Mouse (Mus musculus) CD4-positive helper T cell, adult 2 months (primary cell): Measurements from ENCODE around the gene Mpl.

Source experiments
- DNase-seq: peaks from one replicate; pipeline ENCODE4 v3.0.0-alpha.2; 2012; ENCODE audit warnings: low read depth, missing footprints, low spot score

Gene Mpl

DNA sequence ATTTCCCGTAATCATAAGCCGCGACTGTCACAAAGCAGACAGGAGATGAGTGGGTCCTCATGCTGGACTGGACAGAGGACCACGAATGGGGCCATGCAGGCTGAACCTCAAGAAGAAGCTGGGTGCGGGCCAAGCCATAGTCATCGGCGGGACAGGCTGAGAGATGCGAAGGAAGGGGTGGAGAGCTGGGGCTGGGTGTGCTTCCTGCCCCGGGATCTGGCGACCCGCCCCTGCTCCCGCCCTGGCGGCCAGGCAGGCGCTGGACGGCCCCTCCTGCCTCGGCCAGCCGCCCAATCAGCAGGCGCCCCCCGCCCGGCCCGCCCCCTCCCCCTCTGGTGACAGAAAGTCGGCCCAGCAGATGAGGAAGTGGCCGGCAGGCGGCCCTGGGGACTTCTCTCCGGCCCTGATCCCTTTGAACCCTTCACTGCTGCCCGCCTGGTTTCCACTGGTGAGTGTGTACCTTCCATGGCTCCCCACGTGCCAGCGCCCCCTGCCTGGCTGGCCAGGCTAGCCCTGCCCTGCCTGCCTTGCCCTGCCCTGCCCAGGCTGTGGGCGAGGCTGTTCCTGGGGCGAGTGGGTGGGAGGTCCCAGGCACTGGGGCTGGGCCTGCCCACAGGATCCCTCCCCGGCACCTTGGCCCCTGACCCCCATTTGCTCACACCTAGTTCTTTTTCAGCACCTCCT lies 29.4 kb downstream of the Mpl start, which contains the start of gene Elovl1:
TSS of gene Elovl1 (plus strand) at position 326 of the 684 bp plus-strand sequence.
- peak; percentile 90 for DNase-seq

DNA sequence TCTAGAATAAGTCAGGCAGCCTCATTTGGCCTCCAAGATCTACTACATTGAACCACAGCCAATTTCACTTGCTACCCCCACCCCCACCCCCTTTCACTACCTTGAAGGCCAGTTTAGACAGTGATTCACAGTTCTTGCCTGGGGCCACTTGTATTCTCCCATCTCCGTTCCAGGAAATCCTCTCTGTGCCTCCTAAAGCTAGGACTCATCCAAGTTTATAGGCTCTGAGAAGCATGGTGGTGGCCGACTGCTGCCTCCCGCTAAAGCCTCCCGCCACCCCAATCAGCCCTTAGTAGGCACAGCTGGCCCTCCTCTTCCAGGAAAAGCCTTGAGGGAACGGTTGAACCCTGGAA lies 29.9 kb downstream of the Mpl start:
- no peak for DNase-seq

DNA sequence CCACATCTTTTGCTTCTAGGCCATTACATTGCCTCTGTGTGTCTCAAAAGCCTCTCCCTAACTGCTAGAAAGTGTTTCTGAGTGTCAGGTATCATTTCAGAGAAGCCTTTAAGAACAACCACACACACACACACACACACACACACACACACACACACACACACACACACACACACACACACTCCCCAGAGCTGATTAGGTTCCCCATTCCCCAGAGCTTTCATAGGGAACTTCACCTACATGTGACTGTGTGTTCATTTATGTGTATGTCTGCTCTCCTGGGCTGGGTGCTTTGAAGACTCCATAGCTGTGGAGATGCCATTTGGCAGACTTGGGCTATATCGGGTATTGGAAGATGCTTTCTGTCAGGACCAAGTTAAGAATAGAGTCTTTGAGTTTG lies 31.9 kb downstream of the Mpl start:
- DNase-seq, result no peak

DNA sequence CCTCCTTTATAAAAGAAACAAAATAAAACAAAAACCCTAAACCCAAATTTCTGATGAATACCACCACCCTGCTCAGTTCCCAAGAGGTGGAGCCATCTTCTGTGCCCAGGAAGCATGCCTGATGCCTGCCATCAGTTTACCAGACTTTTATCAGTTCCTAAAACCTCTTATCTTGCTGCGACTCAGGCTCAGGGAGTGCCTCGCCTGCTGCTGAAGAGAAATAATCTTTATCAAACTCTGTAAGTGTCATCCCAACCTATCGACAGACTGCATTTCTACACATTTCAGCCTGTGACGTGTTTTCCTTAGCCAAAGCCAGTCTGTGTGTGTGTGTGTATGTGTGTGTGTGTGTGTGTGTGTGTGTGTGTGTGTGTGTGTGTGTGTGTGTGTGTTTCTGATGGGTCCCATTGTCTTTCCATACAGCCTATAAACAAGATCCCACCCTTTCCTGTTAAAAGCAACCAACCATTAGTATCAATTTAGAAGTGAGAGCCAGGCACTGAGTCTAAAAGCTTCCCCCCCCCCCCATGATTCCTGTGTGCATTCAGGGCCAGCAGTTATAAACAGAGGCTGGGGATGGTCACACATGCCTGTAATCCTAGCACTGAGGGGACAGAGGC lies 32.7 kb downstream of the Mpl start:
- no peak for DNase-seq

DNA sequence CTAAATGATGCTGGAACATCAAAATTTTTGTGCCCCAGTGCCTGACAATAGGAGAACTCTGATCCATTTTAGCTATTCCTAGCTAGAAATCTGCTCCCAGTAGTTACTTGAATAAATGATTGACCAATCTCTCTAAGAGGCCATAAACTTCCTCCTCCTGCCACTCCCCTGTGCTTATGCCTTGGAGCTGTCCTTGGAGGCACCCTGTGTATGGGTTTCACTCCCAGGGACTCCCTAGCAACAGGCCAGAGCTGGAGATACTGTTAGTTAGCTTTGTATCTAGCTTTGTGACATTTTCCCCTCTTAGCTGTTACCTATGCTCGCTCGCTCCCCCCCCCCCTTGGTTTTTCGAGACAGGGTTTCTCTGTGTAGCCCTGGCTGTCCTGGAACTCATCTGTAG lies 35.9 kb downstream of the Mpl start:
- DNase-seq, result no peak

DNA sequence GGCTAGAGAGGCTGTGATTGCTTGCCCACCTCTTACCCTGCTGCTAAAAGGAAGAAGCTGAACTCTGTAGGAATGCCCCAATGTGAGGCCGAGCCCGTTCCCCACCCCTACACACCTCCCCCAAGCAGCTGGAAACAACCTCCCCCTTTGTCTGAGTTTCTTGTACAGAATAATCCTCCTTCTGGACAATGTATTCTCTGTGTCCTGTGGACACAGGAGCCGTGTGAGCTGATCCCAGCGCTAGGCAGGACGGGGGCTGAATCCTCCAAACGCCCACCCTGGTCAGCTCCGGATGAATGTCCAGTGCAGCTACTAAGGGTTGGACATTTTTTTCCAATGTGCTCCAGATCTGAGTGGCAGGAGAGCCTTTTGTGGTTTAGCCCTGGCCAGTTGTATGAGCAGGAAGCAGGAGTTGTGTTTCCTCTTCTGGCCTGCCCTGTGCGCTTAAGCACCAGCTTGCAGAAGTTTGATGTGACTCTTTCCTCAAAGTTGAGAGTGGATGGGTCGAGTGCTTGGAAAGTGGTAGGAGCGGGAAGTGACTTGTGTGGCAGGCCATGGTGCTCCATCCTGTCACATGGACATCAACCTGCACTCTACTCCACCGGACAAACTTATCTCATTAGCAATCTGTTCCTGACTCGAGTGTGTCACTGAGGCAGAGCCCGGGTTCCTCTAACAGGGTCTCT lies 40.1 kb downstream of the Mpl start:
- no peak for DNase-seq

DNA sequence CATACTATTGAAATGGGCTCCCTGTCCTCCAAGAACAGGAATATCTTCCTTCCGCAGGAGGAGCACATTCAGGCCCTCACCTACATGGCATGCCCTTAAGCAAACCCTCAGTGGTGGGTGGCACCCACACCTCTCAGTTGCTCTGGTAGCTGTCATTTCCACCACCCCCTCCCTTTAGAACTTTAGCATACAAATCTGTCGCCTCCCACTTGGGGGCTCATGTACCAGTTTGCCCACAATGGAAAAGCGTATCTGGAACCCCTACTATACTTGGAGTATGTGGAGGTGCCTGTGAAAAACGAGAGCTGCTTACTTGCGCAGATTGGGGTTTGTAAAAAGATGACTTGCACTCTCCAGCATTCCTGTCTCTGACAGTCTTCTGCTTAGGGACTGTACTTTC lies 41.0 kb downstream of the Mpl start:
- DNase-seq, result no peak

DNA sequence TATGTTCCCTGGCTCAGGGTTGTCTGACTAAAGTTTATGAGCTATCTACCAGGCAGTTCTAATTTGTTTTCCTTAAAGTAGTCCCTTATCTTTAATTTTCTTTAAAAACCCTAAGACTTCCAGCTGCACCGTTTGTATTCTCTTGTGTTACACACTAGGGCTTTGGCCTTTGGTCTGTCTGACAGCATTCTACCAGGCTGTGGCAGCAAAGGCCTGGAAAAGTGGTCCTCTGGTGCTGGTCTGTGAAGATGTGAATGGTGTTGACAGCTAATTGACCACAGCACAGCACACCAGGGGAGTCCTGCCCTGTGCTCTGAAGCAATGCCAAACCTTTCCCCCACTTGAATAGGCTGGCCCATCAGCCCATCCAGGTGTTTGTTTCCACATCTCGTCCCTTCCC lies 41.5 kb downstream of the Mpl start:
- DNase-seq, result no peak

DNA sequence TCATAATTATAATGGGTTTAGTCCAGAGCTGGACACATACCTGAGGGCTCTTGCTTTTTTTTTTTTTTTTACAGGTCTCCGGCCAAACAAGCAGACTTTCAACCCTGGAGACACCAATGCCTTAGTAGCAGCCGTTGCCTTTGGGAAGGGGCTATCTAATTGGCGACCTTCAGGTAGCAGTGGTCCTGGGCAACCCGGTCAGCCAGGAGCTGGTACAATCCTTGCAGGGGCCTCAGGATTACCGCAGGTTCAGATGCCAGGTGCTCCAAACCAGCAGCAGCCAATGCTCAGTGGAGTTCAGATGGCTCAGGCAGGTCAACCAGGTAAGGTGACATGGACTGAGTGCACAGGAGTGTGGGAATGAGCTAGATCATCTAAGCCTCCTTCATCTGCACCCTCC lies 43.8 kb downstream of the Mpl start:
- no peak for DNase-seq

DNA sequence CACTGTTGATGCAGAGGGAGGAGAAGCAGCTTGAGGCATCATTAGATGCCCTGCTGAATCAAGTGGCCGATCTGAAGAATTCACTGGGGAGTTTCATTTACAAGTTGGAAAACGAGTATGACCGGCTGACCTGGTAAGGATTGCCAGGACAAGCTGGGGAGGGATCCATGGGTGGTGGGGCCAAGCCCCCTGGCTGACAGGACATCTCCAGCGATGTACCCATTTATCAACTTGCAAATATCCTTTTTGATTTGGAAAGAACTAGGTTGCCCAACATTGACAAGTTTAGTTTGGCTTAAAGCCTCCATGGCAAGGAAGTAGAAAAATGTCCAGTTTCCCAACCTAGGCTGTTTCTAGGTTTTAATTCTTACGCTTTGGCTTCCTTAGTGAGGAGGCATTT lies 46.4 kb downstream of the Mpl start:
- no peak for DNase-seq

DNA sequence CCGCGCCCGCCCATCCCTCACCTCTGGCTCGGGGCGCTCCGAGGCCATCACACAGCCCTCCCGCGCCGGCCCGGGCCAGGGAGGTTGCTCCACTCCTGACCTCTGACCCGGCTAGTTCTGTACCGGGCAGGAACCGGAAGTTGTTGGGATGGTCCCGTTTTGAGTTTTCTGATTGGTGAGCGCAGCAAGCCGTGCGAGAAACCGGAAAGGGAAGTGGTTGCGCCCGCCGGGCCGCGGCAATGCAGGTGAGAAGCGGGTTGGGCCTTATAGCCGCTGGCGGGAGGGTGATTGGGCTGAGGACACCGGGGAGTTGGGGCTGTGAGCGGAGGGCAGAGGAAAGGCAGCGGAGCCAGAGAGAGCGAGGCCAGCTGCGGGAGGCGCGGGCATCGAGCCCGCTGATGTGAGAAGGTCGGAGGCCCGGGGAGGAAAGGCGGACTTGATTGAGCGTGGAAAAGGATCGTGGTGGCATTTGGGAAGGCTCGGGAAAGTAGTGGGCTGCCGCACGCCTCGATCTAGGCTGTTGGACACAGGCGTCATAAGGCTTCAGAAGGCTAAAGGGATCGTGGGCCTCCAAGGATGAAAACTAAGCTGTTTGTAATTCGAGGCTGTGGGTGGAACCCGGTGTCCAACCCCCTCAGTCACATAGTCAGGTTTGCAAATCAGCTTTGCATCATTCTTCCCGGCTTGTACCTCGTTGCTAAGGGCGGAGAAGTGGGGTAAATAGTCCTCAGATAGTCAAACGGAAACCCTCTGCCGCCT lies 48.0 kb downstream of the Mpl start, which contains the start of the genes Szt2 and Med8:
TSS of gene Szt2 (minus strand) at position 132 of the 759 bp plus-strand sequence.
TSS of gene Med8 (plus strand) at position 196 of the 759 bp plus-strand sequence.
- peak; percentile 95 for DNase-seq

DNA sequence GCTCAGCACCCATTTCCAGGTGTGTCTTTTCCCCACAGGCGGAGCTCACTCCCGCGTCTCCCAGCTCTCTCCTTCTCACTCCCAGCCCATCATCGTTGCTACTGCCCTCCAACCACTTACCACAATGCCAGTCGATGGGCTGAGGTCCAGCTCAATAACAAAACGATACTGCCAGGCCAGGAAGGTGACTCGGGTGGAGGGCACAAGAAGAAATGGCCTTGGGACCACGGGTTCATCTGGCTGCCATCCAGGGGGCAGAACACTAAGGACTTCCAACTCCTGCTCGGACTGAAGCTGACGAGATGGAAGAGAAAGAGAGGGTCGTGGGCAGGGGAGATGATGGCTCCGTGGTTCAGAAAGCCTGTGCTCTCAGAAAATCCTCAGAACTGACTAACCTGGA lies 54.6 kb downstream of the Mpl start:
- DNase-seq, result no peak

DNA sequence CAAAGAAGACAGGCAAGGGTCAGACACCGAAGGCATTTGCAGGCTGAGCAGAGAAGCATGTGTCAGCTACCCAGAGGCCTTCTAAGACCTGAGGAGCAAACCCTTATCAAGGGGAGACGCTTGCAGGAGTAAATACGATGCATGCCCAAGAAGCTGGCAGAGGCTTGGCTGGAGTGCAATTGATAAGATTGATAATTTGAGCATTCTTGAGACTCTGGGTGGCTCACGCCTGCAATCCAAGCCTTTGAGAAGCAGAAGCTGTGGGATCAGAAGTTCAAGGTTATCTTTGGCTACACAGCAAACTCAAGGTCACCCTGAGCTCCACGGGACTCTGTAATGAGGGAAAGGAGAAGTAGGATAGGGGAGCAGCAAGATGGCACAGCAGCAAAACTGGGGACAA lies 55.4 kb downstream of the Mpl start:
- DNase-seq, result no peak

DNA sequence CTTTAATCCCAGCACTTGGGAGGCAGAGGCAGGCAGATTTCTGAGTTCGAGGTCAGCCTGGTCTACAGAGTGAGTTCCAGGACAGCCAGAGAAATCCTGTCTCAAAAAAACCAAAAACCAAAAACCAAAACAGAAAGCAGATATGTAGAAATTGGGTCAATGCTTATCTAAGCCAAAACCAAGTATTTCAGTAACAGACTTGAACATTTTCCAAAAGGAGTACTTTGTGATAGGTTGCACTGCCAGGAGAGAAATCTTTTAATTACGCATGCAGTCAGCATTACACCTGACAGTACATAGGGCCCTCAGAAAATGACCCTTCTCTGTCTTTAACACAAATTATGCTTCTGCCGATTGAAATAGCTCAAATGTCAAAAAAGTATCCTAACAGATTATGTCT lies 55.9 kb downstream of the Mpl start:
- DNase-seq, result no peak

DNA sequence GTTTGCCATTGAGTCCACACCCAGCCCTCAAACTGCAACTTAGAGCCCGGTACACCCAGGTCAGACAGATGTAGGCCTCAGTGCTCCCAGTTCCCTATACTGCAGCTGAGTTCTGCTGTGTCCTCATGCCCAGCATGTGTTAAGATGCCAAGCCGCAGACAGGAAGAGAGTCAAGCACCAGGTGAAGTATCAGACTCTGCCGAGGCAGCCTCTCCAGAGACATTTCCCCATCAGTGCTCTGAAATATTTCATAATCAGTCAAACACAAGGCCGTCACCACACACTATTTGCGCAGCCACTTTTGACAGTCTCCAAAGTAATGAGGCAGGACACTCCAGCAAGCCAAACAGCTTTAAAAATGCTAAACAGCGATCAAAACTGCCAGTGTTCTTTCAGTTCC lies 58.9 kb downstream of the Mpl start:
- DNase-seq, result no peak

DNA sequence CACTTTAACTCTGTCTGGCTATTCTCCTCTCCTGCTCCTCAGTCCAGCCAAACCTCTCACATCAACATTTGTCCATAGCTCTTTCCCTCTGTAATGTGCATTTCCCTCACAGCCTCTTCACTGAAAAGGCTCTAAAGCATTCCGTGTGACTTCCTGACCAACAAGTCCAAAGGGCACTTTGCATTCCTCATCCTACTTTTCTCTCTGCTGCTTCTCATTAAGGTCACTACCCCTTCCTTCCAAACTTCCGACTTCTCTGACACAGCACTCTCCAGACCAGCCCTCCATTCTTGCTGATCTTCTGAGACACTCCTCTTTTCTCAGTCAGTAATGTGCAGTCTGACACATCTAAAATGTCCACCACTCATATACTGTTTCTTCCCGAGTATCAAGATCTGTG lies 60.9 kb downstream of the Mpl start:
- DNase-seq, result no peak

DNA sequence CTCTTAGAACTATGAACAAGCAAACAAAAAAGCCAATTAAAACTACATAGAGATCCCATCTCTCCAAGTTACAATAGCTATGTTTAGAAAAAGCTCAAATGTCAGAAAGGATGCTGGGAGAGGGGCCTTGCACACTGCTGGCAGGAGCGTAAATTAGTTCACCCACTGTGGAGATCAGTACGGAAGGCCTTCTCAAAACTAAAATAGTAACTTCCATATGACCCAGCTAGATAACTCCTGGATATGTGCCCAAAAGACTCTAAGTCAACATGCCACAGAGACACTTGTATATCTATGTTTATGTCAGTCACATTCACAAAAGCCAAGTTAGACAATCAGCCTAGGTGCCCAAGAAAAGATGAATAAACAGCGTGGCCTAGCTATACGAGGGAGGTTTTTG lies 62.0 kb downstream of the Mpl start:
- no peak for DNase-seq

DNA sequence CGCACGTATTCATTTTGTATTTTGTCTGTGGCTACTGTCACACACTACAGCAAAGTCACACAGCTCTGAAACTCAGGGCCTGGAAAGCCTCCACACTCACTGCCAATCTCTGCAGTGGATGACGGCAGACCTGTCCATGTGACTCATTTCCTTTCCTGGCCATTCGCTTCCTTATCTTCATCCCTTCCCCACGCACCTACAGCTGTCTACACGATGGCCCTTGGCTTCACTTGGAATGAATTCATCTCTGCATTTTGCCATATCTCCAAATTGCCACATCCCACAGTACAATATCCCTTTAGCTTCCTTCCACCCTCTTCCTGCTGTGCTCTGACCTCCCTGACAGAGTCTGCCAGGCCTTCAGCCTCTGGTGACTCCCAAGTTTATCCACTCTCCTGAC lies 62.8 kb downstream of the Mpl start:
- no peak for DNase-seq
